Mouse (Mus musculus) adrenal gland, adult (tissue): ENCODE measurements around the gene Oas1c.

ENCODE experiments used
- DNase-seq, 2 experiments: peaks; one replicate each; pipeline ENCODE4 v3.0.0; 2022 to 2023; ENCODE audit warnings: low spot score in 1 of 2; ENCODE audit not compliant: inconsistent age in 2 of 2

The Oas1c gene

GRCm38 (mm10) chr5:120782446-120782845 is 29.9 kb downstream of the Oas1c start:
- no peak for DNase-seq

GRCm38 (mm10) chr5:120781646-120782045 is 30.7 kb downstream of the Oas1c start:
- DNase-seq = no peak

- DNase-seq = no peak
These were observed 32.4 kb downstream of the Oas1c start for GRCm38 (mm10) chr5:120779922-120780321.

- no peak for DNase-seq
These were observed 33.4 kb downstream of the Oas1c start for GRCm38 (mm10) chr5:120778941-120779340.

- DNase-seq = no peak
These were observed 34.8 kb downstream of the Oas1c start, which contains the start of gene Oas3 for GRCm38 (mm10) chr5:120777478-120777877. TSS of gene Oas3 (minus strand) at chr5:120777661.

- no peak for DNase-seq
These were observed 35.5 kb downstream of the Oas1c start for GRCm38 (mm10) chr5:120776801-120777200.

GRCm38 (mm10) chr5:120775287-120775985 is 36.9 kb downstream of the Oas1c start:
- DNase-seq = no peak

GRCm38 (mm10) chr5:120769396-120769795 is 42.9 kb downstream of the Oas1c start:
- no peak for DNase-seq

GRCm38 (mm10) chr5:120765010-120765409 is 47.3 kb downstream of the Oas1c start:
- DNase-seq = no peak

GRCm38 (mm10) chr5:120761901-120762300 is 50.4 kb downstream of the Oas1c start:
- DNase-seq = peak in 1 of 2 experiments; percentile 52

- DNase-seq = no peak
These were observed 58.1 kb downstream of the Oas1c start for GRCm38 (mm10) chr5:120754215-120754614.

GRCm38 (mm10) chr5:120752786-120753185 is 59.5 kb downstream of the Oas1c start:
- DNase-seq = peak; percentile 38 to 66

GRCm38 (mm10) chr5:120751206-120751605 is 61.1 kb downstream of the Oas1c start:
- no peak for DNase-seq
